Mouse (Mus musculus) skeletal muscle tissue, adult 2 months (tissue): ENCODE measurements at regions not wholly inside any gene's neighbourhood (a gene's known extent, or its start where the extent isn't known, plus 50 kb on each side); places are given as distances from the start of the nearest gene placed in this dataset.
"Not testable (repeated sequence)": the region's sequence is repeated elsewhere in the genome, so short reads cannot be mapped to it uniquely, and the experiment has no call there.

ENCODE experiments used
- DNase-seq: peaks from one replicate; pipeline ENCODE4 v3.0.0-alpha.2; 2012; ENCODE audit warnings: low read depth, low spot score

- no peak for DNase-seq
Observed at GRCm38 (mm10) chr3:121584317-121584716, 52.1 kb upstream of the Slc44a3 start.

GRCm38 (mm10) chr3:121582711-121583110 is 50.5 kb upstream of the Slc44a3 start:
- DNase-seq: not testable (repeated sequence)
